Comparison of ENCODE assay signal across 1 mouse cellular context in the genomic region with DNA sequence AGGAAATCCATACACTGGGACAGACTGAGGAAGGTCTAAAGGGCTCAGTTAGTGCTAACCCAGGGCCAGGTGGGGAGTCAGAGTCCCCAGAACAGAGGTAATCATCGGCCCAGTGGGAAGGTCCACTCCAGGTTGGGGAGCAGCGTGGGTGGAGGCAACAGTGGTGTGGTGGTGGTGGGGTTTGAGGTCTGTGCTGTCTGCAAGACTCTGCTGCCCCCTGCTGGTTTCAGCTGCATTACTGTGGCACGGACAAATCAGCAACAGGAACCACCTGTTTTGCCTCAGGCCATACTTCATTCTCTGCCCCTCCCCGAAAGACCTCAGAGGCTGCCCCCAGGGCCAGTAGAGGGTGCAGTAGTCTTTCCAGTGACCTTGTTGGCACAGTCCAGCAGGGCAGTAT.
TF ChIP-seq lines count a peak whose summit lies in the region.

No protein-coding gene starts in this region.

TF ChIP-seq in C2C12, 6 proteins besides CTCF, POLR2A, EP300 and RAD21:
- TF ChIP-seq MAX (IDR thresholded peaks at IDR 0.05) = no peak
- TF ChIP-seq MYOD1 (IDR thresholded peaks at IDR 0.05; ENCODE audit: control insufficient read depth, insufficient read length, low read depth) = peak; percentile 53
